Mouse (Mus musculus): ENCODE data around the gene Vmn1r227. TPM values are rescaled to one million over a fixed set of nuclear protein-coding genes. Genes with fewer than 3 reads are reported as not detected.

Gene Vmn1r227
- polyA plus RNA-seq (2016; fragmentation: Nextera tagmentation; extraction: Ambion mirVana): not detected in 2 replicates

DNA sequence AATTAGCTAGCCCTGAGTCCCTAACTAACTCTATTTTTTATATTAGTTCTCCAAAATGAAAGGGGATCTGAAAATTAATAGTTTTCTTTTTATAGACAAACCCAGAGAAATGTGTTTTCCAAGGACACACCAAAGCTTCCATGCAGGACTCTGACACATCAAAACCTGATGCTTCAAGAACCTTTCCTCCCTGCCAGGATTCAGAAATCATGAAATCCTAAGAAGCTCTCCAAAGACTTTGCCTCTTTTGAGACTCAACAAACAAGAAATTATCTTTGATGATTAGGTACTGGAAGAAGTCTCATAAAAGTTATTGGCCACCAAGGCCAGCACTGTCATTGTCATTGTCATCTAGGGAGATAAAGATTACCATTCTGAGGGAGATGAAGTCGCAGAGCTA, at the start of gene Vmn1r227:
Gene Vmn1r227, plus strand, starts transcription at position 301 of the 400 bp plus-strand sequence.
- no peak for ATAC-seq
- no peaks in the 10 kb centered on the region for H3K4me1 ChIP-seq
- WGBS (ENCODE audit: insufficient replicate concordance): 20% methylated on average over 1 of the region's 1 CpGs
- no peaks in the 10 kb centered on the region for H3K9me3 ChIP-seq (replicated peaks)
- H3K27ac ChIP-seq: no peak within 1 kb of the TSS
- no peaks in the 10 kb centered on the region for H3K36me3 ChIP-seq
- H3K4me3 ChIP-seq: no peak within 1 kb of the TSS
- H3K27me3 ChIP-seq (replicated peaks): no peaks in the 10 kb centered on the region
- H3K4me2 ChIP-seq: no peak within 1 kb of the TSS
- no peak within 1 kb of the TSS for H3K9ac ChIP-seq

DNA sequence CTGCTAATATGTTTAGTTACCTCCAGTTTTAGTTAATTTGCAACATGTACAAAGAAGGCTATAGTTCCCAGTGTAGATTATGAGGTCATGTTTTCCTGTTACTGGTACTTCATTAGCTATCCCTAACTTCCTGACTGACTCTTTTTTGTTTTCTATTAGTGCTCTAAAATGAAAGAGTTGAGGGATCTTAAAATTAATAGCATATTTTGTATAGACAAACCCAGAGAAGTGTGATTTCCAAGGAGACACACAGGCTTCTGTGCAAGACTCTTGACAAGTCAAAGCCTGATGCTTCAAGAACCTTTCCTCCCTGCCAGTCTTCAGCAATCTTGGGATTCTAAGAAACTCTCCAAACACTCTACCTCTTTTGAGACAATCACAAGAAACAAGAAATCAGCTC, 47.1 kb upstream of the Vmn1r227 start, which contains the start of gene Vmn1r226:
Gene Vmn1r226, plus strand, starts transcription at position 301 of the 400 bp plus-strand sequence.
- Histone ChIP-seq H3K9ac (no peak within 1 kb of the TSS), H3K9me3 (replicated peaks) (no peaks in the 10 kb centered on the region), H3K4me2 (no peak within 1 kb of the TSS), H3K36me3 (no peaks in the 10 kb centered on the region), H3K4me1 (no peaks in the 10 kb centered on the region), H3K27ac (no peak within 1 kb of the TSS), H3K27me3 (replicated peaks) (no peaks in the 10 kb centered on the region), H3K4me3 (no peak within 1 kb of the TSS)
- ATAC-seq: no peak

DNA sequence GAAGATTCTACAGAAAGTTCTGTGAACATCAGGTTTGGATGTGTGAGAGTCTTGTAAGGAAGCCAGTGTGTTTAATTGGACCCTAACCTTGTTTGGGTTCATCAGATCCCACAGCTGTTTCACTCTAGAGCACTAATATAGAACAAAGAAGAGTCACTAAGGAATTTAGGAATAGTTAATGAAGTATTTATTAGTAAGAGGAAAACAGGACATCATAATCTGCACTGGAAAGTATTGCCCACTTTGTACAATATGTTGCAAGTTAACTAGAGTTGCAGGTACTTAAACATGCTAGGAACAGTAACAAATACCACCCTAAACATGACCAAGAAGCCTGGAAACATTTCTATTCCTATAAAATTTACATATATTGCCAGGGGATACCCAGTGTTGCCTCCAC, 56.4 kb downstream of the Vmn1r227 start, which contains the start of gene Vmn1r228:
Gene Vmn1r228, minus strand, starts transcription at position 101 of the 400 bp plus-strand sequence.
- Histone ChIP-seq H3K36me3 (no peaks in the 10 kb centered on the region), H3K9ac (no peak within 1 kb of the TSS), H3K27ac (no peak within 1 kb of the TSS), H3K4me1 (no peaks in the 10 kb centered on the region), H3K4me3 (no peak within 1 kb of the TSS), H3K9me3 (replicated peaks) (no peaks in the 10 kb centered on the region), H3K27me3 (replicated peaks) (no peaks in the 10 kb centered on the region), H3K4me2 (no peak within 1 kb of the TSS)
- ATAC-seq: no peak

Other genes starting within 250 kb of the Vmn1r227 start
- not detected in 2 replicates for gene Vmn2r108, start 248.5 kb upstream of the Vmn1r227 start, polyA plus RNA-seq (2016; fragmentation: Nextera tagmentation; extraction: Ambion mirVana)
- not detected in 2 replicates for gene Vmn1r225, start 231.7 kb upstream of the Vmn1r227 start, polyA plus RNA-seq (2016; fragmentation: Nextera tagmentation; extraction: Ambion mirVana)
- not detected in 2 replicates for gene Vmn2r109, start 165.1 kb upstream of the Vmn1r227 start, polyA plus RNA-seq (2016; fragmentation: Nextera tagmentation; extraction: Ambion mirVana)
- gene Vmn2r110, start 133.4 kb upstream of the Vmn1r227 start, polyA plus RNA-seq (2016; fragmentation: Nextera tagmentation; extraction: Ambion mirVana): 0.04 TPM in 1 of 2 replicates, not detected in the other
- not detected in 2 replicates for gene Fpr-rs3, start 105.0 kb upstream of the Vmn1r227 start, polyA plus RNA-seq (2016; fragmentation: Nextera tagmentation; extraction: Ambion mirVana)
- gene Vmn1r226, start 47.0 kb upstream of the Vmn1r227 start, polyA plus RNA-seq (2016; fragmentation: Nextera tagmentation; extraction: Ambion mirVana): not detected in 2 replicates
- not detected in 2 replicates for gene Vmn1r228, start 56.3 kb downstream of the Vmn1r227 start, polyA plus RNA-seq (2016; fragmentation: Nextera tagmentation; extraction: Ambion mirVana)
- gene Vmn1r229, start 81.7 kb downstream of the Vmn1r227 start, polyA plus RNA-seq (2016; fragmentation: Nextera tagmentation; extraction: Ambion mirVana): not detected in 2 replicates
- not detected in 2 replicates for gene Vmn1r230, start 110.6 kb downstream of the Vmn1r227 start, polyA plus RNA-seq (2016; fragmentation: Nextera tagmentation; extraction: Ambion mirVana)
- not detected in 2 replicates for gene Vmn1r231, start 175.2 kb downstream of the Vmn1r227 start, polyA plus RNA-seq (2016; fragmentation: Nextera tagmentation; extraction: Ambion mirVana)
- gene Vmn1r232, start 189.9 kb downstream of the Vmn1r227 start, polyA plus RNA-seq (2016; fragmentation: Nextera tagmentation; extraction: Ambion mirVana): not detected in 2 replicates
- gene Ppp2r1a, start 215.5 kb downstream of the Vmn1r227 start, polyA plus RNA-seq (2016; fragmentation: Nextera tagmentation; extraction: Ambion mirVana): 142 and 143 TPM in 2 replicates